Mouse (Mus musculus) right cerebral cortex, postnatal 10 days (tissue): ENCODE measurements around the gene Snrnp25.
"Not testable (repeated sequence)": the region's sequence is repeated elsewhere in the genome, so short reads cannot be mapped to it uniquely, and the experiment has no call there.

Experiments
- DNase-seq, 2 experiments: peaks; one replicate each; pipeline ENCODE4 v3.0.0; 2021; ENCODE audit warnings: low spot score in 2 of 2

The Snrnp25 gene

DNA sequence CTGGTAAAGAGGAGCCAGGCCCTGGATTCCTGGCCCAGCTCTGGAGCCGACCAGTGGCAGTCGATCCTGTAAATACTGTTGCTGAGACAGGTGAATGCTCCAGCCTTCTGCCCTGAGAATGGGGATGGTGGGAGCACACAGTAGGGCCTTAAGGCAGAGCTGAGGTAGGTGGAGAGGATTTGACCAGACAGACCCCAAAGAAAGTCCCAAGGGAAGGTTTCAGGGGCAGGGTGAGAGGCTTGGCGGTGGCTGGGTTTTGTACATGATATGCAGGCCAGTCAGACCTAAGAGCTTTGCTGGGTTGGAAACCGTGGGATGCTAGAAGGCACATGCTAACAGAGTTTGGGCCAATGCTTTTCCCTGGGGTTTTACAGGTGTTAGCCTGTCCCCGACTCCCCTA, 10.6 kb upstream of the Snrnp25 start:
- DNase-seq: peak in 1 of 2 experiments; percentile 11

DNA sequence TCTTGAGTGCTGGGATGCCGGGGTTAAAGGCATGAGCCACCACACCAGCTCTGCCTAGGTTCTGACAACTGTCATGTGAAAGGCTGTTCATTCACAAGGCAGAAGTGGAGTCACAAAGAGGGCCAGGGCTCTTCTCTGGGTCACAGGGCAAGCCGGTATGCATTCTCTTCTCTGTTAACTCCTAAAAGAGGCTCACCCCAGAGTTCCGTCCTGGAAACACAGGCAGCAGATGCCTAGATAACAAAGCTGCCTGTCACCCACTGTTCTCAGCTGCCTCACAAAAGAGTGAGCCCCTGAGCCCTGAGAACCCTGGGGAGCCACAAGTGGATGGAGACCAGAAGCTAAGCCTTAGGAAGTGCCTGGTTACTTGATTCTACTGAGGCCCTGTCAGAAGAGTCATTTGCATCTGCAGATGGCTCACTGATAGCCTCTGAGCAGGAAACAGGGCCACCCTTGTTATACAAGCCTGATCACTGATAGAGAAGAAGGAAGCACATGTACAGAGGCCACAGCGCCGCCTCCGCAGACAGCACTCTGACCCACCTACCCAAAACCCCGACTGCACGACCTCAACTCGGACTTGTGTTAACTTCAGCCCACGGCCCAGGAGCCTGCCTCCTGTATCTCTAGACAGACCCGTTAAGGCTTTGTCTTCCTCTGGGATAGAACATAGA, 9.2 kb upstream of the Snrnp25 start:
- DNase-seq: peak in 1 of 2 experiments; percentile 9

DNA sequence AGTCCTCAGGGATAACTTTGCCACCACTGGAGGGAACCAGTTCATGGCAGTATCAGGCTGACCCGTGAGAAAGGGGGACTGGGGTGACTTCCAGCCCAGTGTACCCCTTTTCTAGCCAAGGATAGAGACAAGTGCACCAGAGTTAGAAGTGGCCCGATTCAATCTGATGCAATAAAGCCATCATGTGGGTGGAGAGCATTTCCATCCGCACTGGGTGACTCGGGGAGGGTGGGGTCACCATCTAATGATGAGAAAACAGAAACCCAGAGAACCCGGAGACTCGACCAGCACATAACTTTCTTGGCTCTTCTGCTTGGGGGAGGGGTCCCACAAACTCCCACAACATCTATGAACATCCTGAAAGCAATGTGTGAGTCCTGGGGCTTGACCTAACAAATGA, 8.5 kb upstream of the Snrnp25 start:
- peak in 1 of 2 experiments; percentile 5 for DNase-seq

DNA sequence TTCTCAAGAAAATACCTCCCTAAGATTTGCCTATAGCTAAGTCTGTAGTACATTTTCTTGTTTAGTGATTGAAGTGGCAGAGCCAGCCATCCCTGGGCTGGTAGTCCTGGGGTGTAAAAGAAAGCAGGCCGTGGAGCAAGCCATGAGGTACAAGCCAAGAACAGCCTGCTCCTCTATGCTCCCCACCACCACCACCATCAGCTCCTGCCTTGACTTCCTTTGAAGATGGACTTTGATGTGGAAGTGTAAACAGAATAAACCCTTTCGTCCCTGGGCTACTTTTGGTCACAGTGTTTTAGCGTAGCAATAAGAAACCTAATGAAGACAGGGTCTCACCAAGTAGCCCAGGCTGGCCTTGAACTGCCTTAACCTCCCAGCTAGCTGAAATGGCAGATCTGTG, 7.4 kb upstream of the Snrnp25 start:
- DNase-seq: peak in 1 of 2 experiments; percentile 6

DNA sequence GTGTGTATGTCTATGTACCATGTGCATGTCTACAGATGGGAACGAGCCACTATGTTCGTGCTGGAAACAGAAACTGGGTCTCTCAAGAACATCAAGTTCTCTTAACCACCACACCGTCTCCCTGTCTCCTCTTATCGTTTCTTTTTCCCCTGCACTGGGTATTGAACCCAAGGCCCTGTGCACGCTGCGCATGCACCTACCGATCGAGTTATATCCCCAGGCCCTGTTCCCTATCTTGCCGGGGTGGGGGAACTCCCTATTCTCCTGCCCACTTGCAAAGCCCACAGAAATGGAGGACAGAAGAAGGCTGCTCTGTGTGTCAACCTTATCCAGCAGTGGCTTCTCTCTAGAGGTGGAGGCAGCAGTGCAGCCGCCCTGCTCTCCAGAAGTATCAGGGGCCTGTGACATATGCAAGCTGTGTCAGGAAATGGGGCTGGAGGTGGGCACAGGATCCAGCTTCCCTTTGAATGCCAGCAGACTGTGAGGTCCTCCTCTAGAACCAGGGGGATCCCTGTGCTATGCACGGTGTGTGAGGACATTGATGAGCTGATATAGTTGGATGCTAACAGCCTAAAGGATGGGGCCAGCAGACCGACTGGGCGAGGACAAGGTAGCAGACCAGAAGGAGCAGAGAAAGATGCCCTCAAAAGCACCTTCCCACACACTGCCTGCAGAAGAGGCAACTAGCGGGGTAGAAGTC, 6.8 kb upstream of the Snrnp25 start:
- peak in 1 of 2 experiments; percentile 12 for DNase-seq

DNA sequence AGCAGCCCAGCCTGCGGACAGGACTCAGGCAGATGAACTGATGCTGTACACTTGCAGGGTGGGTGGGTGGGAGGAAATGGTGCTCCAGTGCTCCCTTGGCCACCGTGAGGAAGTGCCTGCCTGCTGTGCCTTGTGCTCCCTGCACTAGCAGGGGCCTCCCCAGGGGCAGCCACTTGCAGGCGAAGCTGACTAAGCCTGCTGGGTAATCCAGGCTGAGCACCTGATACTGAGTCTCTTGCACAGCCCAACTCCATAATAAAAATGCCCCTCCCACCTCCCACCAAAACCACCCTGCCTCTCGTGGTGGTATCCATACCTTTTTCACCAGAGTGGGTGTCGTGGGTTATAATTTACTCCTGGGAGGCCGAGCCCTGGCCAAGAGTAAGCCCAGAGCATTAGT, 6.0 kb upstream of the Snrnp25 start:
- peak in 1 of 2 experiments; percentile 11 for DNase-seq

DNA sequence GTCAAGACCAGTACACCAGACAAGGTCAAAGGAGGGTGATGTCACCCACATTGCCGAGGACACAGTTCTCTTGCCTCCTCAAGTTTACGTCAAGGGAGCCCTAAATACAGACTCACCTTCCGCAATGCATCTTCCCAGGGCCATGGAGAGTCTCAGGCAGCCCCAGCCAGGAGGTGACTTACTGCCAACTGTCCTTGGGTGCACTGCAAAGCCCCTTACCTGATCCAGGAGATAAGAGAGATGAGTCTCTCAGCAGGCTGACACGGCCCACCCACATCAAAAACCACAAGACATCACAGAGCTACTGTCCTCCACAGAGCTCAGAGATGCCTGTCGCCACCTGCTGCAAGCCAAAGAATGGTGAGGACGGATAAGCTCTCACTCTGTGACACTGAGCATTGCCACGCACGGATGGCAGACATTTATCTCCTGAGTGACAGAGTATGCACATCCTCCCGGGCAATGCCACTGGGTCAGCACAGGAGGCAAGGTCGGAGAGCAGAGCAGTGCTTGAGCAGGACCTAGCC, 5.1 kb upstream of the Snrnp25 start, which contains the start of gene Il9r:
Gene Il9r, minus strand, starts transcription at position 205 of the 527 bp plus-strand sequence.
- peak in 1 of 2 experiments; percentile 6 for DNase-seq

DNA sequence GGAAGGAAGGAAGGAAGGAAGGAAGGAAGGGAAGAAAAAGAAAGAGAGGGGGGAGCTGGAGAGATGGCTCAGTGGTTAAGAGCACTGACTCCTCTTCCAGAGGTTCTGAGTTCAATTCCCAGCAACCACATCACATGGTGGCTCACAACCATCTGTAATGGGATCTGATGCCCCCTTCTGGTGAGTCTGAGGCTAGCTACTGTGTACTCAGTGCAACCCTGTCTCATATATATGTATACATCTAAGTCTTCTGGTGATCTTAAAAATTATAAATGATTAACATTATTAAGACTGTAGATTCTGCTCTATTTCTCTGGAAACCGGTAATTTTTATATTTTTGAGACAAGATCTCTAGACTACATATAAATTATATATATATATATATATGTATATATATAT, 4.2 kb upstream of the Snrnp25 start:
- not testable (repeated sequence) for DNase-seq

DNA sequence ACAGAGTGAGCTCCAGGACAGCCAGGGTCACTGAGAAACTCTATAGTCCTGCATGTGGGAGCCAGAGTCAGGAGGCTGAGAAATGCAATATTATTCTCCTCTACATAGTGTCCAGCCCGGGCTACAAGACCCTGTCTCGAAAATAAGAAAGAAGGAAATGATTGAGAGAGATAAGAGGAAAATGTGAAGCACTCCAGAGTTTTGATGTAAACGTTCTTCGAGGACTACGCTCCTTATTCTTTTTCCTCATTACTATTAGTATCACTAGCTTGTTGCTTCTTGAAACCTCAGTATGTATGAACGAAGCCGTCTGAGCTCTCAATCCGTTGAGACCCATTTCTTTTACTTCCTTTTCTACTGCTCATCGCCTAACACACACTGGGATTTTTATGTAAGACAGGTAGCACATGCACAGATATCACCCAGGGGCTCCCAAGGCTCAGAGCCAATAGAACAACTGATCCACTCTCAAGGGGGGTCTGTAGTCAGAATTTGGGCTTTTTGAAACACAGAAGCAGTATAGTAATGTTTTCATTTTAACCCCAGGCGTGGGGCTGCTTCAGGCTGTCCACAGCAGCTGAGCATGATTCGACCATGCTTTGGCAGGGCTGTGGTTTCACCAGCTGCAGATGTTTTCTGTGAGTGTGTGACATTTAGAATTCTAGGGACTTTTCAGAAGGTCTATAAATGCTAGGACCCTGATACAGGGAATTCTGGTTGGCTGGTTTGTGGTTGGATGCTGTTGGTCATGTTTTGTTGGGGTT, 3.1 kb upstream of the Snrnp25 start:
- DNase-seq: no peak

DNA sequence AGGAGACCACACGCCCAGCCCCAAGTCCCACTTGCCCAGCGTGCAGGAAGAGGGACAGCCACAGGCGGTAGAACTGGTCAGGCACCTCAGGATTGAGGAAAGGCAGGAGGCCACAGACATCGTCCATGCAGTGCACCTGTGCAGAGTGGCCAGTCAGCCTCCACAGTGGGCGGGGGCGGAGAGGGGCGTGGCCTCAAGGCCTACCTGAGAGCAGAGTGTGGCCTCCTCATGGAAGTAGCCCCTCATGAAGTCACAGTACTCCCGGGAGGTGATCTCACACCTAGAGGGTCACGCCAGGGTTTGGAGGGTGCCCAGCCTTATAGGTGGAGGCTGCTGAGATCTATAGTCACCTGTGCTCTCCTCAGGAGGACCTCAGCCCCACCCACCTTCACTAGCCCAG, 5.4 kb downstream of the Snrnp25 start:
- DNase-seq: no peak

DNA sequence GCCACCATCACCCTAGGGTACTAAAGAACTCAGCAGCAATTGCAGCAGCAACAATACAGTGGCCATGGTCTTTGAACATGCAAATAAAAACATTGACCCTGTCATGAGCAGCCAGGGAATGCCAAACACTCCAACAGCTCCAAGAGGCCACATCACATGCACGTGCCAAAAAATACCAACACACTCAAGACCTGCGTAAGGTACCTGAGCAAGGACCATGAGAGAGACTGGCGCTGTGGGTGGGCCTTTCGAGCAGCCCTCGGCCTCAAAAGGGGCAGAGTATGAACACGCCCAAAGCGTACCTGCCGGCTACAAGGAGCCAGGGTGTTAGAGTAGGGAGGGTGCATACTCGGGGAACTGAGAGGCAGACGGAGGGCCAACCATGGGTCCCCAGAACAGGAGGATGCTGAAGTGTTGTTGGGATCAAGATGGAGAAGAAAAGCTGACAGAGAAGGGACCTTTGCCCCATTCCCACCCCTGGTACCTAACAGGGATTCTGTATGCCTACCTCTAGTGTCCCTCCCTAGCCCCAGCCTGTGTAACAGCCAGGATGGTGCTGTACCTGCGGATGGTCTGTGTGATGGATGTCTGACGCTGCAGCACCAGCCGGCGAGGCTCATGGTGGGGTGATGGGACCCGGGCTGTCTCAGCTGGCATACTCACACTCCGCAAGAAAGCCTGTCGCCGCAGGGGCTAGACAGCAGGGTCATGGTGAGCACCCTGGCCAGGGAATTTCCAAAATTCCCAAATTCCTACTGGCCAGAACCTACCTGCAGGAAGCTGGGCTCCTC, 10.4 kb downstream of the Snrnp25 start:
- no peak for DNase-seq

DNA sequence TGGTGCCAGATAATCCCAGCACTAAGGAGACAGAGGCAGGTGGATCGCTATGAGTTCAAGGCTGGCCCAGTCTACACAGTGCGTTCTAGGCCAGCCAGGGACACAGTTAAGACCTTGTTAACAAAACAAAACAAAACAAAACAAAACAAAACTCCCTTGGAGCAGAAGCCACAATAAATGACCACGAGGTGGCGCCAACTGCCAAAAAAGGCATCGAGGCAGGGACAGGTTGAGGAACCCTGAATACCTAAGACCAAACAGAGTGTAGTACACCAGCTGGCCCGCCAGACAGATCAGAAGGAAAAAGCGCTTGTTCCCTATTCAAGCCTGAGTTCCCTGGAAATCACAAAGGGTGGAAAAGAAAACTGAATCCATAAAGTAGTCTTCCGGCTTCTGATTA, 11.6 kb downstream of the Snrnp25 start:
- peak; percentile 62 to 78 for DNase-seq

DNA sequence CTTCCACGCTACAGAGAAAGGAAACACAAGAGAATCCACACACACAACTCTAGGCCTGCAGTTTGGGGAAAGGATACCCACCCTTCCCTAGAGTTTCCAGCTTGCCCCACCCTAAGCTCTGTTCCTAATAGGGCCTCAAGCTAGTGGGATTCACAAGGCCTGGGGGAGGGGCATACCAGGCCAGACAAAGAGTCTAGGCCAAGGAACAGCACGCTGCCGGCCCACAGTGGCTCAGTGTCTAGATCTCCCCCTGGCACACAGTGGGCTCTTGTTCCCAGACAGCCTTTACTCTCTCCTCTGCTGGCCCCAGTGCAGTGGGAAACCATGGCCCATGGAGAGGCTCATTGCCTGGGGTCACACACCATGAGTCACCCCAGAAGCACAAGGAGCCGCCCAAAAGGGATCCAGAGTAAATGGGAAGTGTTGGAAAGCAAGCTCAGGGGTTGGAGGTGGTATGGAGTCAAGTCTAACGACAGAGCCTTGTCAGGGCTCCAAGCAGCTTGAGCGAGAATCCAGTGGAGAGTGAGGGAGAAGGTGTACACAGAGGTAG, 13.4 kb downstream of the Snrnp25 start:
- DNase-seq: peak; percentile 60 to 74

DNA sequence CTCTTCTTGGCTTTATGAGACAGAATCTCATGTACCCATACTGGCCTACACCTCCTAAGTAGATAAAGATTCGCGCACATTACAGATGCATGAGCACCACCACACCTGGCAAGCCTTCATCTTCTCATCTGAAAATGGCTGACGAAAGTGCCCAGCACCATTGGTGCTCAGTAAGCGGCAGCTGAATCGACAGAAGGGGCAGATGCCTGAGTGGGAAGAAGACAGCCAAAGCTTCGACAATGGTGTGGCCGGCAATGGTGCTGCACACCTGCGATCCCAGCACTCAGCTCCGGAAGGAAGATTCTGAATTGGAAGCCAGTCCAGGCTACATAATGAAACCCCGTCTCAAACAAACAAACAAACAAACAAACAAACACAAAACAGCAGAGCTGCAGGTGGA, 14.1 kb downstream of the Snrnp25 start:
- peak in 1 of 2 experiments; percentile 50 for DNase-seq

DNA sequence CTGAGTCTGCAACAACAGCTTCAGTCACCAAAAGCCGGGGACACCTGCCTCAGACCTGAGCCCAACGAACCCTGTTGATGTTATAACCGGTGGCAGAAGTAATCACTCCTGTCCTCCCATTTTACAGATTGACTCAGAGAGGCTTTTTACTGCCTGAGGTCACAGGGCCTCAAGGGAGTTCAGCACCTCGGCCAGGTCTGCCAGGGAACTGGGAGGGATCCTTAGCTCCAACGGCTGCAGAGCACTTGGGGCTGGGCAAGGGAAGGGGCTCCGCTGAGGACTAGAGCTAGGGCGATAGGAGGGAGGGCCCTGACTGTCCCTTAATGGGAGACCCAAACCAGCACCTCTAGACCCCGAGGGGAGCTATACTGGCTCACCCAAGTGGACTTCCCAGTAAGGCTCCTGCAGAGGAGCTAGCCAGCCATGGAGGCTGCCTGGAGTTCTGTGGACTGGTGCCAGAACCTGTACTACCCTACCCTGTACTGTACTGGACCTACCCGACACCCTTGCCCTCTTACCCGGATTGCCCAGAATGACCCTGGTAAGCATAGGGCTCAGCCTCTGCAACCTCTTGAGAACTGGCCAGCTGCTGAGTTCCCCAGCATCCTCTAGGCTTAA, 15.5 kb downstream of the Snrnp25 start:
- peak in 1 of 2 experiments; percentile 55 for DNase-seq

DNA sequence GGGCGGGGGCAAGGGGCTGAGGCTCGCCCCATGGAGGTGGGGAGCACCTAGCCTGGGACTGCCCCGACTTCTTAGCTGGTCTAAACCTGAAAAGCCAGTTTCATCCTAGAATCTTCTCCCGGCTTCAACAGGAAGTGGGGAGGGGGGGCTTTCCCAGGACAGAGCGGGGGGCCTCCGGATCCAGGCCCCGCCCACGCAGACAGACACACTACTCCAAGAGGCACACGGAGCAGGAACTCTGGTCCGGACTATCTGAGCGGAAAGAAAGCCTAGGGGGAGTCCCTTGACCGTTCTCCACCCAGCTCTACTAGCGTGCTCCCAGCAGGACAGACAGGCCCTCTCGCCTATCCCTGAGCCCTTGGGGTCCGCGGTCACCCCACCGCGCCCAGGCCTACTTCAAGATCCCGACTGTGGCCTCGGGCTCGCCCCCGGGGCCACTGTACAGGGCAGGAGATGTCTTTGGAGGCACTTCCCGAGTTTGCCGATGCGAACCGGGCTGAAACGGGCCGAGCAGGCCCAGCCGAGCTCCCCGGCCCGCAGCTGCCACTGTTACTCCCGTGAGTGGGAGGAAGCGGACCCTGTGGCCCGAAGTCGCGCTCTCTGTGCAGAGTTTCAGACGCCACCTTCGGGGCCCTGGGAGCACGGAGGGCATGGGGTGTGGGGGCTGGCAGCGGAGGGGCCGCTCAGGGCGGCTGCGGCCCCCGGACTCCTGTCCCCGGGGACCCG, 16.2 kb downstream of the Snrnp25 start:
- DNase-seq: peak; percentile 52 to 55

DNA sequence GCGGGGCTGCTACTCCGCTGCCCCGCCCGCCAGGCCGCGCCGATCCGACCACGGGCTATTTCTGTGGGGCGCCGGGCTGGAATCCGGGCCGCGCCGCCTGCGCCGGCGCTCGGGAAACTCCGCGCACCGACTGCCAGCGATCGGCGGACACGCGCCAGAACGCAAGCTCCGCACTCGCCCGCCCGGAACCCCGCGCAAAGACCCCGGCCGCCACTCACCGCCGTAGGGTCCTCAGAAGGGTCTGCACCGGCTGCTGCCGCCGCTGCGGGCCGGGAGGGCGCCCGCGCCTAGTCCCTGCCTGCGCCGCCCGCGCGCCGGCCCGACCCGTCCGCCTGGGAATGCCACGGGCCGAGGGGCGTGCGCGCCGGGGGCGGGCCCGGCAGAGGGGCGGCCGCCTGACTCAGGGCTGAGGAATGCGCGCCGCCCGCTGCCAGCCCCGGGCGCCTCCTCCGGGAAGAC, 16.8 kb downstream of the Snrnp25 start, which contains the start of gene Rhbdf1:
Gene Rhbdf1, minus strand, starts transcription at position 350 of the 459 bp plus-strand sequence.
- DNase-seq: peak in 1 of 2 experiments; percentile 55

DNA sequence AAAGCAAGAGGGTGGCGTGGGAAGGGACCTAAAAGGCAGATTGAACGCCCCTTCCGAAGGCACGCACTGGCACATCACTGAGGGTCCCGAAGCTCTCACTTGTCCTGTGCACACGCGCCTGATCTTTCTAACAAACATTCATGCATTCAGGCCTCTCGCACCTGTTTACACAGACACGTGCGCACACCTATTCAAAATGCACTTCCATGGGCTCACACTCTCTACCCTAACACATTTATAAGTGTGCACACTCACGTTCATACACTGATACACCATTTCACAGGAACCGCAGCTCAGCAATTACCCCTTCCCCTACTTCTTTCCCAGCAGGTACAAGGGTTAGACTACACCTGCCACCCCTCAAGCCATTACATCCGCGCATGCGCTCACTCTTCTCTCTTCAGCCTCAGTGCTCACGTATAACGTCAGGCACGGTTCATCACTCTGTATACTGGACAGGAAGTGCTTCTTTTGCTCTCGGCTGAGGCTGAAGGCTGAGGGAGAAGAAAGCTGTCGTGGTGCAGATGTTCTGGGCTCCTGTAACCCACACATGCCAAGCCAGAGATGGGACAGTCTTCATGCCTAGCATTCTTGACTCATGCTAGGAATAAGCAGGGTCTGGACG, 17.5 kb downstream of the Snrnp25 start:
- peak in 1 of 2 experiments; percentile 25 for DNase-seq

DNA sequence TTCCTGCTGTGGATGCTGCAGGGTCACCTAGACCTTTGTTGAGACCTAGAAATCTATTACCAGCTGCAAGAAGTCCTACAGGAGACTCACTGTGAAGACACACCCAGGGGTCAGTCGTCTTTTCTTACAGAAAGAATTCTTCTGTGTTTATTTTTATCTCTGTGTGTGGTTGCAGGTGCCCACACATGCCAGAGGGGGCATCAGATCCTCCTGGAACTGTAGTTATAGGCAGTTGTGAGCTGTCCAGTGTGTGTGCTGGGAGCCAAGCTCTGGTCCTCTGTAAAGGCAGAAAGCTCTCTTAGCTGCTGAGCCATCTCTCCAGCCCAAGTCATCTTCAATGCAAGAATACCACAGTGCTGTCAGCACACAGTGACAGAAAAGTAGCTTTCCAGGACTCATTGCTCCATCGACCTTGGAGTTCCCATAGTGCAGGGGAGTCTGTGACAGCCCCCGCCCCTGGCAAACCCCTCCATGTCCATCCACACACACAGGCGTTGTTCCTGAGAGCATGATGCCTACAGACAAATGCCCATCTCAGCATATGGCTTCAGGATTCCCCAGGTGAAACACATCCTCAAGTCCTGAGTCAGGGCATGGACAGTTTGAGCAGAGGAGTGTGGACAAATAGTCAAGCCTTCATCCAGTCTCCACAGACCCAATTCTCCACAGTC, 18.2 kb downstream of the Snrnp25 start:
- DNase-seq: no peak
